Mouse (Mus musculus): ENCODE data around the gene Tet3.
A peak's percentile ranks its signal among the peaks of the same experiment; 100 is the strongest.

Gene Tet3

DNA sequence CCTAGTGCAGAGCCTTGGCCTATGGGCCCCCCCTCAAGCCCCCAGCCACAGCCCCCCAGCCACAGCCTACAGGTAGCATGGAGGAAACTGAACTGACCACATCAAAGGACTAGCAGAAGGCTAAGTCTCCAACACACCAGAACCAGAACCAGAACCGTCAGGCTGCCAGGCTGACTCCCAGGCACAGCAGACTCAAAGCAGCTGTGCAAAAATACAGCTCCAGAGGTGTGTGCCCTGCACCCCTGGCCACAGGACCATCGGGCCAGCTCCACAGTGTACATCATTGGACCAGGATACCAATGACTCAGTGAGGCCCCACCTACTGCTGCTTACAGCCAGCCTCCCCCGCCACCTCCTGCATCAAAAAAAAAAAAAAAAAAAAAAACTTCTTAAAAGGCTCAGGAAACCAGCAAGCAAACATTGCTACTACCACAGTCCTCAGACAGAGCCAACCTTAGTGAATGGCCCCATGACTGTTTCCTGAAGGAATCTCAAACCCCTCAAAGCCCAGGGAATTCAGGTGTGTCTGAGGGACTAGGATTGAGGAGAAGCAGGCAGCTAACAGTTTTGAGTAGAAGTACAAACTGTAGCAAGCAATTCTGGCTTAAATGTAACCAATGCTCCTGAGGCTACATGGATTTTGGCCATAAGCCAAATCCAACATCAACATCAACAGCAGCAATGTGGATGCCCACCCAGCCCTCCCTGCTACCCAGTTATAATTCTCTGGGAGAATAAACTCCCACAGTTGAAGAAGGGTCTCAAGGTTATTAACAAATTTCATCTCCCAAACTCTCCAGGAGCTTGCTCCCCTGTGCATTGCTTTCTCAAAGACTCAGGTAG, 42.4 kb downstream of the Tet3 start:
- DNase-seq (ENCODE audit: inconsistent age in 2 of 2, low spot score in 1 of 2), result peak in 1 of 2 experiments; percentile 56

DNA sequence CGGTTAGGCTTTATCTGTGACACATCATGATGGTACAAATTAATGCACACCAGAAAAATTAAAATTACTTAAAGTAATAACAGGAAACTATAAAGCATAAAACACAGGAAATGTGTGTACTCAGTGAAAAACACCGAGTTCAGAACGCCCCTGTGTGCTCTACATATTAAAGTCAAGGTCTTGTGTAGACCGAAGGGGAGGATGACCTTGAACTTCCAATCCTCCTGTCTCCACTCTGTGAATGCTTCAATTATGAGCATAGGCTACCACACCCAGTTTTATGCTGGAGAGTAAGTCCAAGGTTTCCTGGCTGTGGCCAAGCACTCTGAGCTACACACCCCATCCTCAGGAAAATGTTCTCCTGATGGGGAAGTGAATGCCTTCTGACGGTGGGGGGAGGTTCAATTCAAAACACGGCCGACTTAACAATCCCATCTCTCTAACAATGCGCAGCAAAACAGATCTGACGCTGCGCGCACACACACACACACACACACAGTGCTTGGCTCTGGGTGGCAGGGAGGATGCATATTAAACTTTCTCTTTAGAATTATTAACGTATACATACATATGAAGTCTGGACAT, 43.4 kb downstream of the Tet3 start:
- DNase-seq (ENCODE audit: inconsistent age in 2 of 2, low spot score in 1 of 2), result peak in 1 of 2 experiments; percentile 59

- DNase-seq (ENCODE audit: inconsistent age in 2 of 2, low spot score in 1 of 2), result no peak
Measured at GRCm38 (mm10) chr6:83414601-83415355, 44.1 kb downstream of the Tet3 start.

GRCm38 (mm10) chr6:83413686-83414085, 45.2 kb downstream of the Tet3 start:
- DNase-seq (ENCODE audit: inconsistent age in 2 of 2, low spot score in 1 of 2), result no peak

- peak; percentile 61 to 81 for DNase-seq (ENCODE audit: inconsistent age in 2 of 2, low spot score in 1 of 2)
Measured at GRCm38 (mm10) chr6:83412854-83413401, 46.0 kb downstream of the Tet3 start.

DNA sequence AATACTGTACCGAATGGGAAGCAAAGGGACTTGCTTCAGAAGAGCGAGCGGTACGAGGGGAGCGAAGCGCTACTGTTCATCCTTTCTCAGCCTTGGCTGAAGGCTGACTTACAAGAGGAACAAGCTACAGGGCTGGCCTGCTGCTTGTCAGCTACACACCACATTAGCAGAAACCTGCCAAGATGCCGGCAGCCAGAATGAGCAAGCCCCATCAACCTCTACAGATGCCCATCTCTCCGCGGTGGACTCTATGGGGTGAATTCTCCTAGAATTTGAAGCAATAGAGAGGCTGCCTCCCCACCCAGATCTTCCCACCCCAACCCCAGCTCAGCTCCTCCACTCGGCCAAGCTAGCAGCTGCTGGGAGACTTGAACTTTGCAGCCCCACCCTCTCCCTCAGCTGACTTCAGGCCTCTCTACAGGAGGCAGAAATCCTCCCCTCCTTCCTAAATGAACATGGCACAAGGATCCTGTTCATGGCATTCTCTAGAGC, 46.5 kb downstream of the Tet3 start:
- peak in 1 of 2 experiments; percentile 35 for DNase-seq (ENCODE audit: inconsistent age in 2 of 2, low spot score in 1 of 2)

DNA sequence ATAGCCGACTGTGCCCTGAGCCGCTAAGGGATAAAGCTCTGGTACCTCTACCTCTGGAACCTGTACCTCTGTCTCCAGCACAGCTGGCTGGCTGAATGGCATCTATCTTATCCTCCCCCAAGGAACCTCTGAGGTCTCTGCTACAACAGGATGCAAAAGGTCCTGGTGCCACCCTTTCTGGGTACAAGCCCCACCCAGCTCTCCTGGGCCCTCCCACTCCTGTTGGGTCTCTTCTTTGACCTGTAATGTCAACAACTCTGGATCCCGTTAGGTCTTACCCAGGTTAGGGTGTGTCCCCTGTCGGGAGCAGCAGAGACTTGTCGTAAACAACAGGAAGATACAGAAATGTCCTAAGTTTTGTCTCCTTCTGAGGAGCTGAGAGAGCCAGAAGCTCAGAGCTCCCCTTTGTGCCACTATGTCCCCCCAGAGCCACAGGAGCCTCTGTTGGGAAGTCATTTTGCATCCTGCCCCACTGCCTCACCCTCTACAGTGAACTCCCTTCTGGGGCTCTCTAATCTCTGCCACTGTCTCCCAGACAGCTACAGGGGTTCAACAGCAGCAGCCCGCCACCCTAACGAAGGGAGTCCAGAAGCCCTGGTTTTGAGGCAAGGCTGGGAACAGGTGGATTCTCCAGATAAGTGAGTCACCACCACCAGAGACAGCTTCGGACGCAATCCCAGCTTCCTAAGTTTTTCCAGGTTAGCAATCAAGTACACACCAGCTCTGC, 47.1 kb downstream of the Tet3 start:
- no peak for DNase-seq (ENCODE audit: inconsistent age in 2 of 2, low spot score in 1 of 2)

- no peak for DNase-seq (ENCODE audit: inconsistent age in 2 of 2, low spot score in 1 of 2)
Measured at GRCm38 (mm10) chr6:83410046-83410706, 48.7 kb downstream of the Tet3 start.

DNA sequence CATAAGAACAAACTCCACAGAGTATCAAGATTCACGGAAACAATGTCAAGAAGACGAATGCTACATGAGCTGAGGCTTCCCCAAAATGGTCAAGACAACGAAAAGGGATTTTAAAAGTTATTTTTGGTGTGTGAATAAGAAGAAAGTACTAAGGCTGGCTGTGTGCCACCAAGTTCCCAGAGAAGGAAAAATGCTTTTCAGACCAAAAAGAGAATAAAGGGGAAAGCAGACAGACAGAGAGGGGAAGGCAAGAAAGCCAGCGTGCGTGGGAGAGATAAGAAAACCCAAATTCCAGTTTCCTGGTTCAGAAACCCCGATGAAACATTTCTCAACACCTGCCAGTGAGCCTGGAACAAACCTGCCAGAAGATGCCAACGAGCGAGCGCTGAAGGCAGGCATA, 50.4 kb downstream of the Tet3 start:
- DNase-seq (ENCODE audit: inconsistent age in 2 of 2, low spot score in 1 of 2), result no peak

- DNase-seq (ENCODE audit: inconsistent age in 2 of 2, low spot score in 1 of 2), result peak in 1 of 2 experiments; percentile 64
Measured at GRCm38 (mm10) chr6:83405511-83406064, 53.3 kb downstream of the Tet3 start.

DNA sequence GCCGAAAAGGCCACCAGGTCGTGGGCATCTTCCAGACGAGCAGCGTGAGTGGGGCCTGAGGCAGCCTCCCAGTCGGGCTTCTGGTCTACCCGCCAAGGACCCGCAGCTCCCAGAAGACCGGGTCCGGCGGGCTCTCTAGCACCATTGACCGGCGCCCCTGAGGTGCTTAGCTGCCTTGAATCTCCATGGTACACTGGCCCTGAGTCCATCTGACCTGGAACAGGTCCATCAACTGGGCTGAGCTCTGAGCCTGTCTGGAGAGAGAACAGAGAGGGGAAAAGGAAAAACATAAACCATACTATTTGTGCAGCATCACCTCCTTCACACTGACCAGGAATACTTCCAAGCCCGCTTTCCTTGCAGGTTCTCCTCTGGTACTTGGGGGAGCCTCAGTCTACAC, 54.3 kb downstream of the Tet3 start:
- DNase-seq (ENCODE audit: inconsistent age in 2 of 2, low spot score in 1 of 2), result no peak

DNA sequence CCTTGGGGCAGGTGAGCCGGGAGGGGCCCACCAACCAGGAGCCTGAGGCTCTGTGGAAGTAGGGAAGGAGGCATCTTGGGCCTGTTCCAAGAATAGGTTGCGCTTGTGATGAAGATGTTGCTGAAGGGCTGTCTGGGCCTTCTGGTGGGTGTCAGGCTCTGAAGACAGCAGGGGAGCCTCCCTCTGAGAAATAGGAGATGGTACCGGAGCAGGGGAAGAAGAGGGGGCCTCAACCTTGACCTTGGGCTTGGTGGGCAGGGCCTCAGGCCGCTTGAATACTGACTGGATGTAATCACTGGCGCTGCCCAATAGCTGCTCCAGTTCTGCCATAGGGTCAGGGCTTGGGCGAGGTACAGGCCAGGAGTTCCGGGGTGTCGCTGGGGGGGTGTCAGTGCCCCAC, 55.4 kb downstream of the Tet3 start:
- no peak for DNase-seq (ENCODE audit: inconsistent age in 2 of 2, low spot score in 1 of 2)

GRCm38 (mm10) chr6:83399790-83400189, 59.1 kb downstream of the Tet3 start:
- DNase-seq (ENCODE audit: inconsistent age in 2 of 2, low spot score in 1 of 2), result no peak

DNA sequence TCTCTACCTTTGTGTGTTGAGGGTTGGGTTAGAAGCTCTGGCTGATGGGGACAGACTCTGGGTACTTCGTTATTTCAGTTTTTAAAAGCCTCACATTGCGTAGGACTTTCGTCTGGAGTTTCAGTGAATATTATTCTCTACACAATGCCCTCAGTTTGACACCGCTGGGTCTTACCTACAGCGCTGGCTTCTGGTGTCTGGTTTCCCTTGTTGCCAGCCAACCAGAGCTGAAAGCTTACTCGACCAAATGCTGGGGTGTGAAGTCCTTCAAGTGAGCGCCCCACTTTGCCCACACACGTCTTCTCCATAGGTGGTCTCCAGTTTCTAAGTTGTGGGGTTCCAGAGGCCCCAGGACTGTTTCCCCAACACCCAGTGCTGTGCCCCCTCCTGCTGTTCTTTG, 61.2 kb downstream of the Tet3 start:
- DNase-seq (ENCODE audit: inconsistent age in 2 of 2, low spot score in 1 of 2), result no peak

- no peak for DNase-seq (ENCODE audit: inconsistent age in 2 of 2, low spot score in 1 of 2)
Measured at GRCm38 (mm10) chr6:83396711-83397110, 62.2 kb downstream of the Tet3 start.

- DNase-seq (ENCODE audit: inconsistent age in 2 of 2, low spot score in 1 of 2), result no peak
Measured at GRCm38 (mm10) chr6:83395544-83396229, 63.2 kb downstream of the Tet3 start.

- no peak for DNase-seq (ENCODE audit: inconsistent age in 2 of 2, low spot score in 1 of 2)
Measured at GRCm38 (mm10) chr6:83394122-83394521, 64.8 kb downstream of the Tet3 start.

- DNase-seq (ENCODE audit: inconsistent age in 2 of 2, low spot score in 1 of 2), result peak in 1 of 2 experiments; percentile 53
Measured at GRCm38 (mm10) chr6:83392166-83392780, 66.6 kb downstream of the Tet3 start.

- no peak for DNase-seq (ENCODE audit: inconsistent age in 2 of 2, low spot score in 1 of 2)
Measured at GRCm38 (mm10) chr6:83385569-83386090, 73.3 kb downstream of the Tet3 start.

All from adrenal gland, adult (tissue).